Mouse (Mus musculus): ENCODE data around the gene Vmn2r103.

Gene Vmn2r103

DNA sequence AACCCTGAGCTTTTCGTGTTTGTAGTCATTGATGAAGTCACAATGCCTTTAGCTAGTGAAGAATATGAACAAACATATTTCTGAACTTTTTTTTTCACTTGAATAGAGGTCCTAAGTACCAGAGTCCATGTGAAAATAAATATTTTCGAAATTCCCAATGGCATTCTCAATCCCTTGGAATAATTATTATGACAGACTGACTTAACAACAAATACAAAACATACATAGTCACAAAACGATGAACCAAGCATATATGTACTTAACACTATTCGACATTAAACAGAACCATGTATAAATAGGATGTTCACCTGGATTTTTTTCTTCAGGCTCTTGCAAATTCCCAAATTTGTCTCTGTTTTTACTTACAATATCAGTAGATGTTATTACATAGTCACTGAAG is at the start of gene Vmn2r103:
Gene Vmn2r103 (plus strand): TSS at position 301 of the 400 bp plus-strand sequence.
- no peak for DNase-seq

DNA sequence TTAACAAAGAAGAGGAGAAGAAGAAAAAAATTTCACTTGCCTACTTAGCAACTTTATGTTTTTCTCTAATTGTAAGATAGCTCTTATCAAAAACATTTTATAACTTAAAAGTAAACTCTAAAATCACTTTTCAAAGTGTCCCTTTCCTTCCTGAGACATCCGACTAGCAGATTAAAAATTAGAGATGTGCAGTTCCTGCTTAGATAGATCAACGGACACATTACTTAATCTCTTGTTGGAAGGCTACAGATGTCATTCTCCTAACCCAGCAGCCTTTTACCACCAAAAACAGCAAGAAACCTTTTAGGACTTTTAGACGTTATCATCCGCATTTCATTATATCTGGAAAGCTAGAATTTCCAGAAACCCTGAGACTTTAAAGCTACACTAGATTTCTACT is 5.8 kb downstream of the Vmn2r103 start:
- DNase-seq: no peak

DNA sequence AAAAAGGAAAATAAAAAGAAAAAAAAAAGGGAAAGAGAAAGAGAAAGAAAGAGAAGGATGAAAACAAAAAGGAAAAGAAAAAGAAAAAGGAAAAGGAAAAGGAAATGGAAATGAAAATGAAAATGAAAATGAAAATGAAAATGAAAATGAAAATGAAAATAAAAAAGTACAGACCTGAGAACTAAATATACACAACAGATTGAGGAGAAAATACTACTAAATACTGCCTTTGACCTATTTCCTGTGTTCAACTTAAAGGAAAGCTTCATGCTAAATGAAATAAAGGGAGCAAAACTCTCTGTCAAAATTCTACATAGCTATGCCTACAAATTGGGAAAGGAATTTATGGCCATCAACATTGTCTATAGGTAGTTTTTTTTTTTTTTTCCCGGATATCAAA is 16.1 kb downstream of the Vmn2r103 start:
- DNase-seq: no peak
